Mouse (Mus musculus): ENCODE data around the gene E330009J07Rik.

DNA sequence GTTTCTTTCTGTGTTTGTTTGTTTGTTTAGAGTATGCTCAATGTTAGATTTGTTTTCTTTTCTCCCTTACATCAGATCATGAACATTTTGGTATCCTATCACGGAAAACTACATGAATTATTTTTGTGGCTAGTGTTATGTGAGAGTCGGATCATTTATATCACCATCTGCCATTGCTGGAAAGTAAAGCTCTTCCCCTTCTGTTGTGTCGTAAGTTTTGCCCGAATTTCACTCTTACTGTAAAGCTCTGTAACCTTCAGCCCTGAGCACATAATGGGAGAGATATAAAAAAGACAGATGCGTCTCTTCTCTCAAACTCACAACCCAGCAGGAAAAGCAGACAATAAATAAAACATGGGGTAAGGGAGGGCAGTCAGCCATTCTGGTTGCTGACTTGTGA lies 3.0 kb upstream of the E330009J07Rik start, which contains the start of gene Wee2:
- TF ChIP-seq CTCF (IDR thresholded peaks at IDR 0.05; ENCODE audit: borderline replicate concordance, control insufficient read depth, extremely low read depth, insufficient read depth, low read length, poor library complexity) (no peak), POLR2A (IDR thresholded peaks at IDR 0.05; ENCODE audit: control insufficient read depth, extremely low read depth, insufficient read depth, low read length, poor library complexity) (no peak)
